Mouse (Mus musculus) brown adipose tissue, adult 24 weeks (tissue): ENCODE results near the gene 9930111J21Rik1. TPM values are rescaled to one million over a fixed set of nuclear protein-coding genes. Genes with fewer than 3 reads are reported as not detected.

Experiments
- polyA plus RNA-seq: library from polyadenylated mRNA; stranded (reverse); fragments of >200 nt; gene quantifications from 2 replicates; pipeline ENCODE4 v1.2.4, GENCODE M21; 2012; ENCODE audit not compliant: missing spikeins, insufficient read depth, insufficient read length

The 9930111J21Rik1 gene
- polyA plus RNA-seq, 1 experiment: 1.2 TPM

Other genes starting within 250 kb of the 9930111J21Rik1 start
- 405 and 526 TPM in 2 replicates for gene Rack1, start 179.1 kb downstream of the 9930111J21Rik1 start, polyA plus RNA-seq
- 14.0 and 15.5 TPM in 2 replicates for gene Trim41, start 162.0 kb downstream of the 9930111J21Rik1 start, polyA plus RNA-seq
- 1.4 and 1.5 TPM in 2 replicates for gene Trim7, start 153.3 kb downstream of the 9930111J21Rik1 start, polyA plus RNA-seq
- 14.6 and 26.0 TPM in 2 replicates for gene Gm12184, start 152.7 kb downstream of the 9930111J21Rik1 start, polyA plus RNA-seq
- gene Irgm1, start 107.7 kb downstream of the 9930111J21Rik1 start, polyA plus RNA-seq: 9.2 and 11.6 TPM in 2 replicates
- not detected in 2 replicates for gene Gm5431, start 77.2 kb downstream of the 9930111J21Rik1 start, polyA plus RNA-seq
- 4.5 and 23.2 TPM in 2 replicates for gene Psme2b, start 33.2 kb downstream of the 9930111J21Rik1 start, polyA plus RNA-seq
- not detected in 2 replicates for gene Olfr56, start 509 bp downstream of the 9930111J21Rik1 start, polyA plus RNA-seq
- not detected in 2 replicates for gene Gm12185, start 12.8 kb upstream of the 9930111J21Rik1 start, polyA plus RNA-seq
- 7.6 and 16.9 TPM in 2 replicates for gene Tgtp1, start 14.8 kb upstream of the 9930111J21Rik1 start, polyA plus RNA-seq
- gene 9930111J21Rik2, start 71.8 kb upstream of the 9930111J21Rik1 start, polyA plus RNA-seq: 1.8 and 4.0 TPM in 2 replicates
- 19.9 and 29.5 TPM in 2 replicates for gene Tgtp2, start 84.8 kb upstream of the 9930111J21Rik1 start, polyA plus RNA-seq
- gene Ifi47, start 97.2 kb upstream of the 9930111J21Rik1 start, polyA plus RNA-seq: 2.9 and 4.6 TPM in 2 replicates
- gene Olfr1396, start 135.5 kb upstream of the 9930111J21Rik1 start, polyA plus RNA-seq: 0.38 TPM in 1 of 2 replicates, not detected in the other
- not detected in 2 replicates for gene Olfr1395, start 162.9 kb upstream of the 9930111J21Rik1 start, polyA plus RNA-seq
- not detected in 2 replicates for gene Olfr1394, start 175.0 kb upstream of the 9930111J21Rik1 start, polyA plus RNA-seq
- gene Btnl9, start 207.8 kb upstream of the 9930111J21Rik1 start, polyA plus RNA-seq: 12.3 and 23.2 TPM in 2 replicates
- gene Zfp62, start 223.9 kb upstream of the 9930111J21Rik1 start, polyA plus RNA-seq: 10.4 and 14.4 TPM in 2 replicates